Mouse (Mus musculus) forebrain, embryonic 11.5 days (tissue): ENCODE data around the gene Rho. TPM values are rescaled to one million over a fixed set of nuclear protein-coding genes. Genes with fewer than 3 reads are reported as not detected.

ENCODE experiments used
- ATAC-seq: fragments of 200-750 bp; cut with Nextera tagmentation; replicated peaks from 2 replicates; pipeline ENCODE4 v1.8.0; 2017; ENCODE audit warnings: moderate TSS enrichment; ENCODE audit not compliant: low FRiP score
- DNase-seq: peaks from one replicate; pipeline ENCODE4 v3.0.0-alpha.2; 2017; ENCODE audit warnings: low spot score
- H3K27ac ChIP-seq: fragments of 300-500 bp; sonication (generic); 2 replicates; pipeline ENCODE4 v1.5.1; 2014; ENCODE audit warnings: low read depth, low read length
- H3K27me3 ChIP-seq: fragments of 300-500 bp; sonication (generic); 2 replicates; pipeline ENCODE4 v1.6.1; 2014; ENCODE audit warnings: mild to moderate bottlenecking, low read length, mixed read lengths; ENCODE audit not compliant: control insufficient read depth, insufficient read depth
- H3K36me3 ChIP-seq: fragments of 300-500 bp; sonication (generic); 2 replicates; pipeline ENCODE4 v1.6.1; 2014; ENCODE audit warnings: mild to moderate bottlenecking, low read length, moderate library complexity, mixed read lengths; ENCODE audit not compliant: control insufficient read depth, insufficient read depth
- H3K4me1 ChIP-seq: fragments of 300-500 bp; sonication (generic); replicated peaks from 2 replicates; pipeline ENCODE4 v1.6.1; 2014; ENCODE audit warnings: low read length, mixed read lengths; ENCODE audit not compliant: control insufficient read depth, insufficient read depth
- H3K4me2 ChIP-seq: fragments of 300-500 bp; sonication (generic); 2 replicates; pipeline ENCODE4 v1.6.1; 2014; ENCODE audit warnings: low read depth, mild to moderate bottlenecking, low read length, moderate library complexity, mixed read lengths; ENCODE audit not compliant: severe bottlenecking
- H3K4me3 ChIP-seq: fragments of 300-500 bp; sonication (generic); 2 replicates; pipeline ENCODE4 v1.5.1; 2014; ENCODE audit warnings: low read depth, low read length
- H3K9ac ChIP-seq: fragments of 300-500 bp; sonication (generic); 2 replicates; pipeline ENCODE4 v1.6.1; 2014; ENCODE audit warnings: low read length
- H3K9me3 ChIP-seq: fragments of 300-500 bp; sonication (generic); 2 replicates; pipeline ENCODE4 v1.6.1; 2016; ENCODE audit warnings: low read length, mixed read lengths; ENCODE audit not compliant: control insufficient read depth
- WGBS: fragments of 180-500 bp; shearing (Covaris S2); extraction: QIAGEN DNeasy Blood & Tissue Kit; methylation state at CpG from one replicate; pipeline ENCODE4 v1.1.7; 2014; 5-methylcytosine and 5-hydroxymethylcytosine counted together
- polyA plus RNA-seq: library from polyadenylated mRNA; unstranded; fragments of >200 nt; fragmentation: Nextera tagmentation; extraction: Ambion mirVana; gene quantifications from 2 replicates; pipeline ENCODE4 v1.2.1, GENCODE M21; 2014

Rho gene
- polyA plus RNA-seq, 1 experiment from 2014 or later: 0.09 TPM

- ATAC-seq: no peak
- WGBS: 92% methylated on average over 1 of the region's 1 CpGs
- no peaks in the 10 kb centered on the region for H3K27me3 ChIP-seq
Measured at GRCm38 (mm10) chr6:115940603-115941002, 9.1 kb downstream of the Rho start.

GRCm38 (mm10) chr6:115941128-115941527 lies 9.6 kb downstream of the Rho start:
- Histone ChIP-seq H3K9me3 (no peaks in the 10 kb centered on the region), H3K4me3 (no peak overlapping the region), H3K27ac (no peak overlapping the region), H3K27me3 (no peaks in the 10 kb centered on the region), H3K9ac (no peak overlapping the region), H3K4me2 (no peak overlapping the region), H3K4me1 (no peaks in the 10 kb centered on the region), H3K36me3 (no peaks in the 10 kb centered on the region)
- ATAC-seq (no peak), DNase-seq (no peak)
- WGBS: 25% methylated on average over 4 of the region's 12 CpGs

More at GRCm38 (mm10) chr6:115940603-115941002, 9.1 kb downstream of the Rho start:
- no peaks in the 10 kb centered on the region for H3K36me3 ChIP-seq
- no peak overlapping the region for H3K4me3 ChIP-seq
- no peak overlapping the region for H3K4me2 ChIP-seq
- DNase-seq: no peak
- H3K4me1 ChIP-seq: no peaks in the 10 kb centered on the region
- no peak overlapping the region for H3K9ac ChIP-seq
- no peak overlapping the region for H3K27ac ChIP-seq
- no peaks in the 10 kb centered on the region for H3K9me3 ChIP-seq

GRCm38 (mm10) chr6:115943498-115944427 lies 12.2 kb downstream of the Rho start:
- Histone ChIP-seq H3K4me3 (no peak overlapping the region), H3K36me3 (no peaks in the 10 kb centered on the region), H3K4me1 (no peaks in the 10 kb centered on the region), H3K4me2 (no peak overlapping the region), H3K27me3 (no peaks in the 10 kb centered on the region), H3K27ac (no peak overlapping the region), H3K9ac (no peak overlapping the region), H3K9me3 (no peaks in the 10 kb centered on the region)
- ATAC-seq (no peak), DNase-seq (no peak)
- WGBS: 83% methylated on average over 9 of the region's 9 CpGs

GRCm38 (mm10) chr6:115944638-115945037 lies 13.1 kb downstream of the Rho start, which contains the start of gene H1foo:
H1foo (plus strand) TSS chr6:115944938.
- H3K36me3 ChIP-seq: no peaks in the 10 kb centered on the region
- no peak within 1 kb of the TSS for H3K27ac ChIP-seq
- H3K4me1 ChIP-seq: no peaks in the 10 kb centered on the region
- no peaks in the 10 kb centered on the region for H3K9me3 ChIP-seq
- DNase-seq (no peak), ATAC-seq (no peak)
- no peaks in the 10 kb centered on the region for H3K27me3 ChIP-seq
- 82% methylated on average over 5 of the region's 5 CpGs for WGBS
- no peak within 1 kb of the TSS for H3K4me2 ChIP-seq
- no peak within 1 kb of the TSS for H3K4me3 ChIP-seq
- H3K9ac ChIP-seq: no peak within 1 kb of the TSS

GRCm38 (mm10) chr6:115945633-115946032 lies 14.1 kb downstream of the Rho start:
- no peak overlapping the region for H3K4me3 ChIP-seq
- H3K4me1 ChIP-seq: no peaks in the 10 kb centered on the region
- no peaks in the 10 kb centered on the region for H3K27me3 ChIP-seq
- ATAC-seq (no peak), DNase-seq (no peak)
- no peak overlapping the region for H3K9ac ChIP-seq
- H3K36me3 ChIP-seq: no peaks in the 10 kb centered on the region
- H3K4me2 ChIP-seq: no peak overlapping the region
- WGBS: 86% methylated on average over 8 of the region's 8 CpGs
- no peak overlapping the region for H3K27ac ChIP-seq
- no peaks in the 10 kb centered on the region for H3K9me3 ChIP-seq

GRCm38 (mm10) chr6:115946389-115946788 lies 14.8 kb downstream of the Rho start:
- H3K9ac ChIP-seq: no peak overlapping the region
- no peak for DNase-seq
- ATAC-seq: no peak
- no peak overlapping the region for H3K4me3 ChIP-seq
- no peak overlapping the region for H3K27ac ChIP-seq
- WGBS: 77% methylated on average over 6 of the region's 6 CpGs
- no peaks in the 10 kb centered on the region for H3K27me3 ChIP-seq
- H3K4me2 ChIP-seq: no peak overlapping the region
- H3K4me1 ChIP-seq: no peaks in the 10 kb centered on the region
- H3K36me3 ChIP-seq: no peaks in the 10 kb centered on the region
- no peaks in the 10 kb centered on the region; the same call in 1 of the 2 replicates for H3K9me3 ChIP-seq

- Histone ChIP-seq H3K9ac (no peak overlapping the region), H3K4me1 (0 out of 2 replicates have a peak, but pooled peaks cover 2% of the 10 kb centered on the region), H3K27ac (no peak overlapping the region), H3K27me3 (no peaks in the 10 kb centered on the region), H3K4me3 (no peak overlapping the region), H3K36me3 (no peaks in the 10 kb centered on the region), H3K9me3 (no peaks in the 10 kb centered on the region; the same call in 1 of the 2 replicates), H3K4me2 (no peak overlapping the region)
- DNase-seq: no peak
- 82% methylated on average over 9 of the region's 9 CpGs for WGBS
- ATAC-seq: no peak
Measured at GRCm38 (mm10) chr6:115954506-115955074, 23.0 kb downstream of the Rho start.

GRCm38 (mm10) chr6:115955169-115955568 lies 23.6 kb downstream of the Rho start:
- Histone ChIP-seq H3K9ac (no peak overlapping the region), H3K27ac (no peak overlapping the region), H3K9me3 (no peaks in the 10 kb centered on the region; the same call in 1 of the 2 replicates), H3K4me1 (0 out of 2 replicates have a peak, but pooled peaks cover 2% of the 10 kb centered on the region), H3K4me2 (no peak overlapping the region), H3K4me3 (no peak overlapping the region), H3K36me3 (no peaks in the 10 kb centered on the region), H3K27me3 (no peaks in the 10 kb centered on the region)
- 95% methylated on average over 4 of the region's 4 CpGs for WGBS
- ATAC-seq (no peak), DNase-seq (no peak)
